Comparison of ENCODE assay signal across 28 mouse cellular contexts in genomic region chr12:91008170-91008569, GRCm38 (mm10).
DNase-seq lines count a peak whose midpoint lies in the region; ATAC-seq and TF ChIP-seq lines count a peak whose summit lies in the region.
"Had no signal": no experiment of that assay in that cellular context is flagged by ENCODE, and none has a peak within 500 bp of the region (broad histone marks: within the 10 kb centered on the region; RNA-seq: fewer than 3 reads in every experiment).

No protein-coding gene starts in this region.

- no peaks in the 10 kb centered on the region for H3K36me3 ChIP-seq in lung, postnatal 0 days (ENCODE audit: insufficient read depth, low read length)
- no peaks in the 10 kb centered on the region for H3K36me3 ChIP-seq in heart, embryonic 12.5 days
- no peaks in the 10 kb centered on the region for H3K36me3 ChIP-seq in hindbrain, embryonic 12.5 days
- H3K36me3 ChIP-seq: embryonic facial prominence, embryonic 13.5 days; embryonic facial prominence, embryonic 15.5 days; forebrain, embryonic 10.5 days; forebrain, embryonic 12.5 days had no signal

- ATAC-seq in lung, postnatal 0 days = no peak
- ATAC-seq in common myeloid progenitor, adult 5-6 weeks (replicated peaks; ENCODE audit: low read depth, poor library complexity, severe bottlenecking) = peak; percentile 68
- ATAC-seq in hematopoietic stem cell, adult 5-6 weeks (replicated peaks in 1 of 2; ENCODE audit: insufficient read depth in 1 of 2, low FRiP score in 2 of 2, low TSS enrichment in 1 of 2, low read depth in 1 of 2, poor library complexity in 2 of 2, severe bottlenecking in 2 of 2) = peak; percentile 27 to 32; a peak in 1 of 4 replicates
- ATAC-seq in megakaryocyte progenitor cell, adult 5-6 weeks (replicated peaks; ENCODE audit: poor library complexity) = peak; percentile 91
- ATAC-seq in heart, embryonic 12.5 days (ENCODE audit: insufficient number of reproducible peaks, low FRiP score) = no peak
- no peak for ATAC-seq in hindbrain, embryonic 12.5 days (ENCODE audit: low FRiP score)
- ATAC-seq: CD4-positive, CD25-positive, alpha-beta regulatory T cell, adult 4 months; forebrain, embryonic 14.5 days; forebrain, embryonic 16.5 days had no signal

- TF ChIP-seq EP300 in lung, postnatal 0 days (IDR thresholded peaks at IDR 0.05) = no peak

- no peak overlapping the region for H3K27ac ChIP-seq in lung, postnatal 0 days (ENCODE audit: low read length)
- no peak overlapping the region for H3K27ac ChIP-seq in heart, embryonic 12.5 days (ENCODE audit: poor library complexity, severe bottlenecking)
- H3K27ac ChIP-seq in hindbrain, embryonic 12.5 days = no peak overlapping the region
- H3K27ac ChIP-seq: embryonic facial prominence, embryonic 13.5 days; embryonic facial prominence, embryonic 15.5 days; forebrain, embryonic 10.5 days; forebrain, embryonic 12.5 days had no signal

- H3K4me3 ChIP-seq in lung, postnatal 0 days (ENCODE audit: low read depth, low read length) = no peak overlapping the region
- H3K4me3 ChIP-seq in heart, embryonic 12.5 days = no peak overlapping the region
- H3K4me3 ChIP-seq in hindbrain, embryonic 12.5 days = no peak overlapping the region
- H3K4me3 ChIP-seq: embryonic facial prominence, embryonic 13.5 days; embryonic facial prominence, embryonic 15.5 days; erythroblast, embryonic 14.5 days; forebrain, embryonic 10.5 days; forebrain, embryonic 12.5 days had no signal

- no peaks in the 10 kb centered on the region for H3K9me3 ChIP-seq in lung, postnatal 0 days (ENCODE audit: low read length)
- H3K9me3 ChIP-seq in heart, embryonic 12.5 days (replicated peaks) = no peaks in the 10 kb centered on the region
- no peaks in the 10 kb centered on the region for H3K9me3 ChIP-seq in hindbrain, embryonic 12.5 days (replicated peaks)
- H3K9me3 ChIP-seq: embryonic facial prominence, embryonic 13.5 days; embryonic facial prominence, embryonic 15.5 days; forebrain, embryonic 10.5 days; forebrain, embryonic 12.5 days; G1E had no signal

- peak; percentile 15 for DNase-seq in lung, postnatal 0 days (ENCODE audit: low spot score)
- no peak for DNase-seq in lung, postnatal 25 days (ENCODE audit: low spot score)
- DNase-seq in MN1 (ENCODE audit: low spot score) = no peak
- DNase-seq: adrenal gland, adult 2 months; adrenal gland, postnatal 10 days; adrenal gland, postnatal 25 days; B cell, adult 2 months; cerebellum, adult 11-12 months; cerebellum, adult 2 months; cerebellum, adult 9-10 months; cerebellum, postnatal 10 days; cerebellum, postnatal 25 days; embryo, embryonic 11 days had no signal

- H3K4me1 ChIP-seq in lung, postnatal 0 days (ENCODE audit: insufficient read depth, low read depth, low read length) = no peaks in the 10 kb centered on the region
- H3K4me1 ChIP-seq in heart, embryonic 12.5 days (replicated peaks) = no peaks in the 10 kb centered on the region
- H3K4me1 ChIP-seq in hindbrain, embryonic 12.5 days = no peaks in the 10 kb centered on the region
- H3K4me1 ChIP-seq: embryonic facial prominence, embryonic 13.5 days; embryonic facial prominence, embryonic 15.5 days had no signal

- no peak for TF ChIP-seq CTCF in lung, postnatal 0 days (IDR thresholded peaks at IDR 0.05)

- H3K27me3 ChIP-seq in lung, postnatal 0 days (replicated peaks; ENCODE audit: insufficient read depth, low read length) = no peaks in the 10 kb centered on the region
- H3K27me3 ChIP-seq in heart, embryonic 12.5 days (replicated peaks) = no peaks in the 10 kb centered on the region
- no peaks in the 10 kb centered on the region for H3K27me3 ChIP-seq in hindbrain, embryonic 12.5 days
- H3K27me3 ChIP-seq: CH12.LX; embryonic facial prominence, embryonic 13.5 days; embryonic facial prominence, embryonic 15.5 days; forebrain, embryonic 12.5 days had no signal

- 44% methylated on average over 3 of the region's 3 CpGs for WGBS in lung, postnatal 0 days
- WGBS in heart, embryonic 12.5 days = 74% methylated on average over 3 of the region's 3 CpGs
- WGBS in hindbrain, embryonic 12.5 days = 87% methylated on average over 3 of the region's 3 CpGs

- no peak overlapping the region for H3K4me2 ChIP-seq in lung, postnatal 0 days (replicated peaks; ENCODE audit: low read depth, low read length)
- no peak overlapping the region for H3K4me2 ChIP-seq in heart, embryonic 12.5 days
- no peak overlapping the region for H3K4me2 ChIP-seq in hindbrain, embryonic 12.5 days (replicated peaks)
- H3K4me2 ChIP-seq: embryonic facial prominence, embryonic 13.5 days; embryonic facial prominence, embryonic 15.5 days; forebrain, embryonic 12.5 days had no signal

- H3K9ac ChIP-seq in lung, postnatal 0 days (replicated peaks; ENCODE audit: low read depth) = no peak overlapping the region
- H3K9ac ChIP-seq in heart, embryonic 12.5 days = no peak overlapping the region
- no peak overlapping the region for H3K9ac ChIP-seq in hindbrain, embryonic 12.5 days
- H3K9ac ChIP-seq: embryonic facial prominence, embryonic 13.5 days; embryonic facial prominence, embryonic 15.5 days; forebrain, embryonic 12.5 days had no signal

Comparison
In these comparisons a context has a peak if more than half of its experiments do, and no peak if none do; other contexts are left out.
1. ATAC-seq: peak in common myeloid progenitor, adult 5-6 weeks (single experiment), hematopoietic stem cell, adult 5-6 weeks (2 of 2) and megakaryocyte progenitor cell, adult 5-6 weeks (single experiment); none in lung, postnatal 0 days (single experiment), heart, embryonic 12.5 days (single experiment) and hindbrain, embryonic 12.5 days (single experiment).